Mouse (Mus musculus) central nervous system, embryonic 14 days (tissue): ENCODE data around the gene Gm8334. TPM values are rescaled to one million over a fixed set of nuclear protein-coding genes. Genes with fewer than 3 reads are reported as not detected.

Source experiments
- polyA plus RNA-seq: library from polyadenylated mRNA; depleted of rRNA; stranded (reverse); fragments of >200 nt; gene quantifications from 2 replicates; pipeline ENCODE4 v1.2.3, GENCODE M21; 2012; rRNA removed

Gene Gm8334
- polyA plus RNA-seq, result not detected in 2 replicates

DNA sequence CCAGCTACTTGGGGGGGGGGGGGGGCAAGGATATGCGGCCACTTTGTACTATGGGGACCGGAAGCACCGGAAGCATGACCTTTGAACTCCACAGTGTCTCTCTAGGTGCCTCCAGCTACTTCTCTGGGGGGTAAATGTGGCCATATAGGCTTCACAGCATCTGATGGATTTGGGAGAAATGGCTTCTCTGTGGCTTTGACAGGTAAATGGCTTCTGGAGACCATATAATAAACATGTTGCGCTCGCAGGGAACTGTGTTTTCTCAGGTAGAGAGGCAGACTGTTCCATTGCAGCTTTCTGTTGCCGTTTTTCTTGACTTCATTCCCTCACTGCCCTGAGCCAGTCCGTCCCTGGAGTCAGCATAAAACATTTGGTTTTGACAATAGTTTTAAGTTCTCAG, at the start of gene Gm8334:
Gene Gm8334 (minus strand): TSS at position 101 of the 400 bp plus-strand sequence.

DNA sequence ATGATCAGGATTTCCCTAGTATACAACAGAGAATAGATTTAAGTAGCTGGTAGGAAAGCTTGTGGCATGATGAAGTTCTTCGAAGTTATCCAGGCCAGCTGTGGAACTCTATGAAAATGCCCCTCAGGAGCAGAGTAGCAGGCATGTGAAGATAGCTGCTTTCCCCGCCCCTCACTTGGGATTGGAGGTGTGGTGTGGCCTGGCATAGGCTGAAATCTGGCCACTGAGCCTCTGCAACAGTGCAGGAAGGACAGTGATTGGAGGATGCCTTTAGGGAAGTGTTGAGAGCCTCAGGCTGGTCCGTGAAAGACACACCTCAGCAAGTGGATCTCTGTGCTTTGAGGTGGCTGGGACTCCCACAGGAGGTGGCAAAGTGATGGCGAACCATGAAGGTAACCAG, 48.3 kb upstream of the Gm8334 start, which contains the start of gene Gm15127:
Gene Gm15127 (plus strand): TSS at position 301 of the 400 bp plus-strand sequence.

Other genes with a start within 250 kb of the Gm8334 start
- not detected in 2 replicates for gene Gm15114, start 126.2 kb downstream of the Gm8334 start, polyA plus RNA-seq
- not detected in 2 replicates for gene Gm15127, start 48.4 kb upstream of the Gm8334 start, polyA plus RNA-seq
- gene Luzp4, start 242.5 kb upstream of the Gm8334 start, polyA plus RNA-seq, result not detected in 2 replicates